Mouse (Mus musculus) ovary, adult 18-20 months (tissue): ENCODE data around the gene Slc4a7.

Experiments
- DNase-seq: peaks from one replicate; pipeline ENCODE4 v3.0.0; 2022; ENCODE audit warnings: low spot score, mixed read lengths

Slc4a7 gene

DNA sequence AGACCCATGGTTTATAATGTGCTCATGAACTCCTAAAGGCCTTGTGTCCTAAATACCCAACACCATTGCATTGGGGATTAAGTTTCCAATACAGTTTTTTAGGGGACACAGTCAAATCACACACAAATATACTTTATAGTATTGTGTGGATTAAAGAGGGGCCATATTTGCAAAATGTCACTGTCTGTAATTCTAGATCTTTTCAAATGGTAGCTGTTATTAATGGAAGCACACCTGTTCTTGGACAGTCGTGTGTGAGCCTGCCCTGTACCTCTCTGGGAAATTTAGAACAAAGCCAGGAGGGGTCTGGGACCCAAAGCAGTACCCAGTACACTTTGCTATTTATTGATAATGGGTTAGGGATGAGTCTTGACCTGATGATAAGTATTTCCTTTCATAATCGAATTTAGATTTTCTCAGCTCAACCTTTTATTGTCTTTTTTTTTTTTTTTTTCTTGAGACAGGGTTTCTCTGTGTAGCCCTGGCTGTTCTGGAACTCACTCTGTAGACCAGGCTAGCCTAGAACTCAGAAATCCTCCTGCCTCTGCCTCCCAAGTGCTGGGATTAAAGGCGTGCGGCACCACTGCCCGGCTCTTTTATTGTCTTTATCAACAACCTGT lies at the start of gene Slc4a7:
Gene Slc4a7 (plus strand): TSS at position 570 of the 620 bp plus-strand sequence.
- no peak for DNase-seq

DNA sequence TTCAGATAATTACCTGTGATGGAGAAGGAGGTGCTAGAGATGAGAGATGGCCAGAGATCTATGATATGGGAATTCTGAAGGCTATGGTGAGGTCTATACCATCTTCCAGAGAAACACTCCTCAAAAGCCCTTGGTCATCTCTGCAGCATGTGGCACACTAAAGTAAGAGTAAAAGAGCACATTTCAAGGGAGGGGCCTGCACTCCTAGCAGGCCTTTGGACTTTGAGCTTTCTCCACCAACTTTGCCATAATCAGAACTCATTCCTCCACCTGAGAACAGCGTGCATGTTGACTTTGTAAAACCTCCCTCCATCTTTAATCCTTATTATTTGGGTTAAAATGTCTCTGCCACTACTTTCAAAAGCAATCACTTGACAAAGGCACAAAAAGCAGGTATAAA lies 31.5 kb upstream of the Slc4a7 start:
- DNase-seq, result no peak

DNA sequence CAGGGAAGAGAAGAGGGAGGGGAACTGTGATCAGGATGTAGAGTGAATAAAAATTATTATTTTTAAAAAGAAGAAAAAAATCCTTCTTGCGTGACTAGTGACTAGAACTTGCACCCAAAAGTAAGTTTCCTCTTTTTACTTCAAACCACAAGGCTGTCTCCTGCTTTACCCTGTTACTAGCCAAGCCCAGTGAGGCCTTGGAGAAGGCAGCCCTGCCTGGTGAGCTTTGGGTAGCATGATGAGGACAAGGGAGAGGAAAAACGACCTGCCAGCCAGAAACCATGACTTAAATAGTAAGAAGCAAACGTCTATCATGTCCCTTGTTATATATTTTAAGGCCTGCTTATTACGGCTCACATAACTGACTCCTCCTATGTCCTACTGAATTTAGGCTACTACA lies 20.5 kb upstream of the Slc4a7 start:
- no peak for DNase-seq

DNA sequence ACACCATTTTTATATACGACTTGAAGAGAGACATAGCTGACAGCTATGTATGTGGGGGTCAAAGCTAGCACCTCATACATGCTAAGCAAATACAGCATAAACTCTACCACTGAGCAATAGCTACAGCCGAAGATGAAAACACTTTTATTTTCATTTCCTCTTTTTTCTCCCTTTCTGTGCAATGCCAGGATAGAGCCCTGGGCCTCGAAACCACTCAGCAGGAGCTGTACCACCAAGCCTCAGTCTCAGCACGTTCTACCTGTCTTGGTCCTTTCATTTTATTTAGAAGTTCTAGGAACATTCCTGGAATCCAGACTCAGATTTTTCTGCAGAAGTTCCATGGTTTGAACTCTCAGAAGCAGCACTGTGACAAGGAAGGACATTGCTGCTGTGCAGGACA lies 17.3 kb upstream of the Slc4a7 start:
- no peak for DNase-seq

DNA sequence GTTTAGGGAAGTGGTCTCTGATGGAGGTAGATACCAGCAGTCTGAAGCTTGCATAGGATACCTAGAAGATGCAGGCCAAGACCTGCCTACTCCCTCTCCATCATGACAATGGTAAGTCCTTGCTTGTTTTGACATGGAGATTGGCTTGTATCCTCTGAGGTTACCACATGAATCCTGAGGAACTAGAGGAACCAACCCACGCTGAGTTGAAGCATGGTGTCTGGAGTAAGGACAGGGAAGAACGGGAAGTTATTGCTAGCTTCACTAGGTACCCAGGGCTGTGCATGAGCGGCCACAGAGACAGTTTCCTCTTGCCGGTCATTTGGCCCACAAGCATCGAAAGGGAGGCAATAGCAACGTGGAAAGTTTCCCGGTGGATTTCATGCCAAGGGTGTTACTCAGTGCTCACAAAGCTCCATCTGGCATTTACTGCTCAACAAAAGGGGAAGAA lies 16.0 kb upstream of the Slc4a7 start:
- DNase-seq, result peak; percentile 33

DNA sequence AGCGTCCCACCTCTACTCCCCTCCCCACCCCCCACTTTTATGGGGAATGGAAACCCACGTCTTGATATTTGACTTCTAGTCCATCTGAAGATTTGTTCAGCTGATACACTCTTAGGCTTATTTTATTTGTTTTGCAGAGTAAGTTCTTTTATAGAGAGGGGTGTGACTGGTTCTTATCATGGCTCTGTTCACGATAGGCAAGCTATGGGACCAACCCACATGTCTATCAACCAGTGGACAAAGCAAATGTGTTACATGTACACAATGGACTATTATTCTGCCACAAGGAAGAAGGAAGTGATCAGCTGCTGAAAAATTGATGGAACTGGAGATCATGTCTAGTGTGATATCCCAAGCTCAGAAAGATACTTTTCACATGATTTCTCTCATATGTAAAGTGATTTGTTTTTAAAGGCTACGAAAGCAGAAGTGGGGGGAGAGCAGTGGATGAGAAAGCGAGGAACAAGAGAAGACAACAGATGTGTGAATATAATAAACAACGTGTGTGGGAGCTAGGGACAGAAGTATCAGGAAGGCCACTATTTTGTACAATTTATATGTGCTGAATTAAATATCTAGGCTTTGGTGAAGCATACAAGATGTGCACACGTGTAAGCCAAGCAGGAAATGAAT lies 14.7 kb upstream of the Slc4a7 start:
- DNase-seq, result no peak

DNA sequence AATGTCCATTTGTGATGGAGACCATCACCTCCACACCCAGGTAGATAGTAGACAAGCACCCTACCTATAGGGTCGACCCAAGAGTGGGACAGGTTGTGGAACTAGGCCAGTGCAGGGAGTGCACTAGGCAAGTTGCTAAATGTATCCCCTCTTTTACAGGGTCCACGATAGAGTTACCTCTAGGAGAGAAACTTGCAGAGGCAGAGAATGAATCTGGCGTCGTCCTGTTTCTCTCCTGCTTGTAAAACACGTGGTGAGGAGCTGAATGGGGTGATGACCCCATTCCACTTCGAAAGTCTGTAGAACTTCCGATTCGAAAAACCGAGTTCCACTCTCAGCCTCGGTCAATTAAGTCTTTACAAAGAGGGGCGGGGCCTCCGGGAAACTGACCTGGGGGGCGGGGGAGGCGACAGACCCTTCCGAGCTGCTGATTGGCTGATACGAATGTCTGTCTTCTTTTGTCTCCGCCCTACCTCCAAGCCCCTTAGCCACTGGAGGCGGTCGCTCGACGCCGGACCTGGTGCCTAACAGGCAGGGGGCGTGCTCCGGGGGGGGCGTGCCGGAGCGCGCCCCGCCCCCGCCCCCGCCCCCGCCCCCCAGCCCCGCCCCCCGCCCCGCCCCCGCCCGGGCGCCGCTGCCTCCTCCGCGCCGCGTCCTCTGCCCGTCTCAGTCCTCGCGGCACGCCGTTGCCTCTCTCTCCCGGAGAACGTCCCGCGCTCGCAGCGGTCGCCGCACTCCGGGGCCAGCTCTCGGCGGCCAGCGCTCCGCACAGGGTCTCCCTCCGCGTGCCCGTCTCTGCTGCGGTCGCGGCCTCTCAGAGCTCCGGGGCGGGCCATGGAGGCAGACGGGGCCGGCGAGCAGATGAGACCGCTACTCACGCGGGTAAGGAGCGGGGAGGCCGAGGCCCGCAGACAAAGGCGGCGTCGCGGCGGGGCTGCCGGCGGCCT lies 593 bp downstream of the Slc4a7 start:
- peak; percentile 91 for DNase-seq

DNA sequence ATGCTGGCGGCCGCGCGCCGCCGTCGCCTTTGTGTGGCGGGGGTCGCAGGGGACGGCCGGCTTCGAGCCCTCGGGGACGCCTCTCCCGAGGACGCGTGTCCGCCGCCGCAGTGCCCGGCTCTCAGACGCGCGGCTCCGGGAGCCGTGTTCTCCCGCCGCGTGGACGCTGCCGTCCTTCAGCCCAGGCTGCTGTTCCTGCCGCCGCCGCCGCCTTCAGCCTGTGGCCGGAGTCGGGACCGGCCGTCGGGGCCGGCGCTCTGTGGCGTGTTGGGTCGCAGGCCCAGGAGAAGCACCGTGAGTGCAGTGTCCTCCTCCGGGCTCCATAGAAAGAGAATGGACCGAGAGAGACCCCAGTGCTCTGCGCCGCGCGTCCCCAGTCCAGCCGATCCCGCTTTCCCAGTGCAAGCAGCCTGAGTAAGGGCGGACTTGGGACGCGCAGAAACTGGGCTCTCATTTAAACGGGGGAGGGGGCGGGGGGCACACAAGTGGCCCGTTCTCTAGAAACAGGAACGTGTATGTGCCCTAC lies 1.3 kb downstream of the Slc4a7 start:
- peak; percentile 17 for DNase-seq

DNA sequence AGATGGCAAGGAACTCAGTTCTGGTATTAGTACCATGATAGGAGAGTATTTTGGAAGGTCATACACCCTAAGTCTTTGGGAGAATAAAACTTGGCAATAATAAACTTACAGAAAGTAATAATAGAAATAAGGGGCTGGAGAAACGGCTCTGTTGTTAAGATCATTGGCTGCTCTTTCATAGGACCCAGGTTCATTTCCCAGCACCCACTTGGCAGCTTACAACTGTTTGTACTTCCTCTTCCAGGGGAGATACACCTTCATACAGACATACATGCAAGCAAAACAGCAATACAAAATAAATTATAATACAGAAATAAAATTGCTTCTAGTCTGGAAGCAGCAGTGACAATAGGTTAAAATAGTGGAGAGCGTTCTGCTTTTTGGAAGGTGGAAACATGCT lies 2.6 kb downstream of the Slc4a7 start:
- no peak for DNase-seq

DNA sequence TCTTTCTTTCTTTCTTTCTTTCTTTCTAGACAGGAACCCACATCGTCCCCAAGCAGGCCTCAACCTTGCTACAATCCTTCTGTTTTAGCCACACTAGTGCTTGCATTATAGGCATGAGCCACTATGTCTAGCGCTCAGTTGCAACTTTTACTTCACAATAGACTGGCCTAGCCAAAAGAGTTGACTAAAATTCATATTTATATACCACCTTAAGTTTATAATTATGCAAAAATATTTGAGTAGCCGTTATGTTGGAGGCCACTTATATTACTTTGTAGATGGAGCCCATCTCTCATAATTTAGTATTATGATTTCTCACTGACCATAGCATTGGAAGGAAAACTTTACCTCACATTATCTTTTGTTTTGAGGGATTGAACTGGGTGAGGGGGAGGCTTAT lies 3.0 kb downstream of the Slc4a7 start:
- no peak for DNase-seq

DNA sequence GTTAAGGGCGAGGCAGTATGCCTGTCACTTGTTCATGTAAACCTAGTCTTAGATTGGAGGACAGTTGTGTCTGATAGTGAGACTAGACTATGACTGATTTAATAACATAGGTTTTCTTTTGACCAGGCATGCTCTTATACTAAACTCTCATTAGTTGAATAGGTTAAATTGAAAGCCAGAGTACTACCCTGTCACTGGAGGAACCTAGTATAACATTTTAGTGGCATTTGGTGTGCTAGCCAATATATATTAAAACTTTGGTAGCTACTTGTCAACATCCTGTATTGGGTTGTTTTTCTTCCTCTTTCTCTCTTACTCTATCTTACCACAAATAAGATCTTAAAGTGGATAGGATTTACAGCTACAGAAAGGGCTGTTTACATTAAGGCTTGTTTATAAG lies 4.3 kb downstream of the Slc4a7 start:
- DNase-seq, result no peak

DNA sequence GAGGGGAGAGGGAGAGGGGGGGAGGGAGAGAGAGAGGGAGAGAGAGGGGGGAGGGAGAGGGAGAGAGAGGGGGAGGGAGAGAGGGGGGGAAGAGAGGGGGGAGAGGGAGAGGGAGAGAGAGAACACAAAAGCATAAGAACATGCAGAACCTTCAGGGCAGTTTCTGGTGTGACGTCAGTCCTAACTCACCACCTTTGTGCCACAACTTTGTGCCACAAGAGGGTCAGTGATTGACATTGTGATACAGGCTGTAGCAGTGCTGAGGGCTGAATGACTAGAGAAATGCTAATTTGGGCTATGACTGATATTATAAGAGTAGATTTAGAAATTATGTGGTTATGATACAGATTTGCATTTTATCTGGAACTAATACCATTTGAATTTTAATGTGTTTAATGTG lies 5.0 kb downstream of the Slc4a7 start:
- DNase-seq, result no peak

DNA sequence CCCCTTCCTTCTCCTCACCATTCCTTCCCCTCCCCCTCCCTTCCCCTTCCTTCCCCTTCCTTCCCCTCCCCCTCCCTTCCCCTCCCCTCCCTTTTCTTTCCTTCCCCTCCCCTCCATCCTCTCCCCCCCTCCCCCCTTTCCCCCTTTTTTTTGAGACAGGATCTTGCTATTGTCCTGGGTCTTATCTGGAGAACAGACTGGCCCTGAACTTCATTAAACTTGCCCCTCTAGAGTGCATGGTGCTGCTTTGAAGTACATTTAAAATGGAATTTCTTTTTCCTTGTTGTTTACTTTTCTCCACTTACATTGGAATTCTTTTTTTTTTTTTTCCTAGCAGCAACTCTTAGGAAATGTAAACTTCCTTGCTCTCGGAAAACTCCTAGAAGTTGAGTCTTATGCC lies 6.9 kb downstream of the Slc4a7 start:
- DNase-seq, result no peak

DNA sequence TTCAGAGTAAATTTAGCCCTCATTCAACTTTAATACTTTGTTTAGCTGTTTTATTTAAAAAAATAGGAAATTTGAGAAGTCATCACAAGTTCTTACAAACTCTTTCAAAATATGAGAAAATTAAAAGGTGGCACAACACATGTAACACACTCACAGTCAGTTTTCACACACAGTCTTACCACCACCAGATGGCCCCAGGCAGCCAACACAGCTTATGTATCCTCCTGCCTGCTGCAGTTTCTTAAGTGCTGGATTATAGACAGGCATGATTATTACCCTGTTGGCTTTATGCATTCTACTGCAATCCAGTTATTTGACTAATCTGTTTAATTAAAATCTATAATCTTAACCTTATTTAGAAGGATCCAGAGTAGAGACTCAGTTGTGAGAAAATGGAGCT lies 12.1 kb downstream of the Slc4a7 start:
- DNase-seq, result no peak

DNA sequence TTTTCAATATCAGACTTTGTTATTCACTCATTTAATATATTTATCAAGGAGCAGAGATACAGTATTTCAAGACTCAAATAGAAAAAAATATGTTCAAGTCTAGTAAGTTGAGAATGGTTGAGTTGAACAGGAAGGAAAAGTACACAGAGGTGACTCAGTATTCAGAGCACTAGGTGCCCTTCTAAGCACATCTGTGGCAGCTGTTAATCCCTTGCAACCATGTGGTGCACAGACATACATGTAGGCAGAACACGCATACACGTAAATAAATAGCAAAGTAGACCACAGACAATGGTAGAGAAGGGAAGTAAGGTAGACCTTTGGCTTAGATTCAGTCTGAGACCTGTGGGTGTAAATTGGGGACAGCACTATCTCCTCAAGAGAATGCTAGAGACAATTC lies 13.7 kb downstream of the Slc4a7 start:
- DNase-seq, result no peak

DNA sequence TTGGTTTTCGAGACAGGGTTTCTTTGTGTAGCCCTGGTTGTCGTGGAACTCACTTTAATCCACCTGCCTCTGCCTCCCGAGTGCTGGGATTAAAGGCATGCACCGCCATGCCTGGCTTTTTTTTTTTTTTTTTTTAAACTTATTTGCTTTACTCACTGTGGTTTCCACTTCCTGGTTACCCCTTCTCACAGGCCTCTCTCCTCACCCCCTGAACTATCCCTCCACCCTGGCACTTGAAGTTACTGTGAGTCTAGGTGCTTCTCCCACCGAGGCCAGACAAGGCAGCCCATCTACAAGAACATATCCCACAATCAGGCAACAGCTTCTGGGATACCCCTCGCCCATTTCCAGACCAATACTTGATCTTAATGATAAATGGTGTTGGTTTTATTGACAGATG lies 14.8 kb downstream of the Slc4a7 start:
- DNase-seq, result no peak

DNA sequence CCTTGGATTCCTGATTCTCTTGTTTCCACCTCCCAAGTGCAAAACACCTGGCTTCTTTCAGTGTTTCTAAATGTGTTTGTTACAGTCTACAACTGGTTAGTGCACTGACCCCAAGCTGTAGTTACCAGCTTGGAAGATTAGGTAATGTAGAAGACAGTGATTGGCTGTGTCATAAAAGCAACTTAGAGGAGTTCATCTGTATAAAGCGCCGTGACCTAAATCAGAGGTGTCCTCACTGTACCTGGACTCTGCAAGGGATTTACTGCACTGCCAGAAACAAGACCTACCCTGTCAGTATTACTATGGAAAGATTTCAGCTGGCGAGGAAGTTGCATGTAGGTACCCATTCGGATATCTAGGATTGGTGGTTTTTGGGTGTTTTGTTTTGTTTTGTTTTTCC lies 16.5 kb downstream of the Slc4a7 start:
- DNase-seq, result no peak

DNA sequence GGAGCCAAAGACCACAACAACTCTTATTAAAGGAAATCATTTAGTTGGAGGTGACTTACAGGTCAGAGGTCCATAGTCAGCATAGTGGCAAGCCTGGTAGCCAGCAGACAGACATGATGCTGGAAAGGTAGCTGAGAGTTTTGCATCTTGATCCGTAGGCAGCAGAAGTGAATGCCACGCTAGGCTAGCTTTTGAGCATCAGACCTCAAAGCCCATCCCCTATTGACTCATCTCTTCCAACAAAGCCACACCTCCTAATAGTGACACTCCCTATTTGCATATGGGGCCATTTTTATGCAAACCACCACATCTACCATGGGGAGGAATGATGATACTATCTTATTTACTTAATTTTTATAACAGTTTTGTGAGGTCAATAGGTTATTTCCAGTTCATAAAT lies 79.1 kb downstream of the Slc4a7 start:
- no peak for DNase-seq

DNA sequence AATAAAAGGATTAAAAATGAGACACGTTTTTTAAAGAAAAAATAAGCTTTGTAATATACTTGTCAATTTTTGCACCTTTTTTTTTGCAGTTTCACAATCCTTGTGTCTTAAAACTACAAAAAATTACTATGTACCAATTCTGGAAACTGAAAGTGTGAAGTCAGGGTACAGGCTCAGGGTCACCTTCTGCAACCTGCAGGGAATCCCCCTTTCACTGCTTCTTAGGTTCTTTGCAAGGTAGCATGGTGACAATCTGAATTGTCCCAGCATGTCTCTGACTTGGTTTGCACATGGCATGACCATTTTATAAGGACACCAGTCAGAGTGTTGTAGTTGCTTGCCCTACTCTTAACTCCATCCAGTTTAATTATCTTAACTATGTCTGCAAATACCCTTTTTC lies 82.1 kb downstream of the Slc4a7 start:
- no peak for DNase-seq

DNA sequence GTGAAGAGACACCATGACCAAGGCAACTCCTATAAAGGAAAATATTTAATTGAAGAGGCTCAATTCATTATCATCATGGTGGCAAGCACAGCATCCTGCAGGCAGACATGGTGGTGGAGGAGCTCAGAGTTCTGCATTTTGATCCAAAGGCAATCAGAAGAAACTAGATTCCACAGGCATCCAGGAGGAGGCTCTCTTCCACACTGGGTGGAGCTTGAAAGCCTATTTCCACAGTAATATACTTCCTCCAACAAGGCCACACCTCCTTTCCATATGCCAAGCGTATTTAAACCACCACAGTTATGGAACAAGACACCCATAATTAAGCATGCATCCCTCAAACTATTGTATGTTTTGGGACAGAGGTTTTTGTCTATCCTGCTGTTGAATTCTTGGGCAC lies 84.9 kb downstream of the Slc4a7 start:
- DNase-seq, result no peak

DNA sequence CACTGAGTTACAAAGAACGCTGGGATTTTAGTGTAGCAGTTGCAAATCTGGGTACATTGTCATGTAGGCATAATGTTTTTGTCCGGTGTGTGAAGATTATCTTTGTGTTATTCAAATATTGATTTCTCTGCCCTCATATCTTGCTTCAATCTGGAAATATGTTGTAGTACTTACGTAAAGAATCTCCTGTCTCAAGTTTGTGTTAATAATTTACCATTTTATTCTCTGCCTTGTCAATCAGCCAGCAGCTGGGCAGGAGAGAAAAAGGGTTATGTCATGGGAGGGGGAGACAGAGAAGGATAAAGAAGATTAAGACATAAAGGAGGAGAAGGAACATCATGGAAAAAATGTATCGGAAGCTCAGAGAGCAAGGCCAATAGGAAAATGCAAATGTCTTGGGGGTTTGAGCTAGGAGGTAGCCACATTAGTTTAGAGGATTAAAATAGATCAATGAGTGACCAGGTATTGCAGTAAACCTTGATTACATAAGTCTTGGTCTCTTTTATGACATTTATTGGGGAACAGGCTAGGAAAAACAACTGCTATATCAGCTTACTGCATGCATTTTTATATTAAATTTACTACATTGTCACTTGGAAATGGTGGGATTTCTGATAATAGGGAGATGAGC lies 87.9 kb downstream of the Slc4a7 start:
- no peak for DNase-seq

DNA sequence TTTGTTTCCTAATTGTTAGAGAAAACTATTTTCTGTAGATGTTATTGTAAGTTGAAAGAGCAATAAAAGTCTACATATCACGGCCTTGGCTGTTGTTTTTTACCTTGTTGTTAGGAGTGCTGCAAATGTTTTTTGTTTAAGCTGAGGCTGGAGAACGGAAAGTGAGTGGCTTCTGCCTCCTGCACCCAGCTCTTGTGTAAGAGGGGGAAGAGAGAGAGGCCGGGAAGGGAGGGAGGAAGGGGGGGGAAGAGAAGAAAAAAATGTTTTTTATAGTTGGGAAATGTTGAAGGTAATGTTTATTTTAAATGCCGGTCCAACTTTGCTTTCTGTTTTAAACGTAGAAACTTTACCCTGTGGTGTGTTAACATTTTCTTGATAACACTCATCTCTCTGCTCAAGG lies 97.8 kb downstream of the Slc4a7 start:
- no peak for DNase-seq
